Mouse (Mus musculus) lung, adult 2 months (tissue): ENCODE measurements at regions not wholly inside any gene's neighbourhood (a gene's known extent, or its start where the extent isn't known, plus 50 kb on each side); places are given as distances from the start of the nearest gene placed in this dataset.
"Not testable (repeated sequence)": the region's sequence is repeated elsewhere in the genome, so short reads cannot be mapped to it uniquely, and the experiment has no call there.

ENCODE experiments used
- DNase-seq: peaks from one replicate; pipeline ENCODE4 v3.0.0; 2022
- H3K4me1 ChIP-seq: fragments of 200-500 bp; 2 replicates; pipeline ENCODE4 v1.6.1; 2011; ENCODE audit warnings: low read length; ENCODE audit not compliant: control insufficient read depth, insufficient read depth
- H3K4me3 ChIP-seq: fragments of 200-500 bp; replicated peaks from 2 replicates; pipeline ENCODE3; 2011; ENCODE audit warnings: low read depth, mild to moderate bottlenecking, control low read depth, low read length; ENCODE audit errors: extremely low read depth
- CTCF ChIP-seq: fragments of 200-500 bp; IDR thresholded peaks from 2 replicates; pipeline ENCODE4 v1.5.1; 2011; ENCODE audit warnings: mild to moderate bottlenecking, low read length, control low read depth; ENCODE audit not compliant: insufficient read depth
- POLR2A ChIP-seq: fragments of 200-500 bp; IDR thresholded peaks from 2 replicates; pipeline ENCODE4 v1.6.1; 2011; ENCODE audit warnings: low read depth, mild to moderate bottlenecking, control low read depth, low read length, borderline replicate concordance; ENCODE audit errors: extremely low read depth
- WGBS: fragments of 180-500 bp; shearing (Covaris S2); methylation state at CpG from one replicate; pipeline ENCODE4 v1.1.7; 2018; 5-methylcytosine and 5-hydroxymethylcytosine counted together

DNA sequence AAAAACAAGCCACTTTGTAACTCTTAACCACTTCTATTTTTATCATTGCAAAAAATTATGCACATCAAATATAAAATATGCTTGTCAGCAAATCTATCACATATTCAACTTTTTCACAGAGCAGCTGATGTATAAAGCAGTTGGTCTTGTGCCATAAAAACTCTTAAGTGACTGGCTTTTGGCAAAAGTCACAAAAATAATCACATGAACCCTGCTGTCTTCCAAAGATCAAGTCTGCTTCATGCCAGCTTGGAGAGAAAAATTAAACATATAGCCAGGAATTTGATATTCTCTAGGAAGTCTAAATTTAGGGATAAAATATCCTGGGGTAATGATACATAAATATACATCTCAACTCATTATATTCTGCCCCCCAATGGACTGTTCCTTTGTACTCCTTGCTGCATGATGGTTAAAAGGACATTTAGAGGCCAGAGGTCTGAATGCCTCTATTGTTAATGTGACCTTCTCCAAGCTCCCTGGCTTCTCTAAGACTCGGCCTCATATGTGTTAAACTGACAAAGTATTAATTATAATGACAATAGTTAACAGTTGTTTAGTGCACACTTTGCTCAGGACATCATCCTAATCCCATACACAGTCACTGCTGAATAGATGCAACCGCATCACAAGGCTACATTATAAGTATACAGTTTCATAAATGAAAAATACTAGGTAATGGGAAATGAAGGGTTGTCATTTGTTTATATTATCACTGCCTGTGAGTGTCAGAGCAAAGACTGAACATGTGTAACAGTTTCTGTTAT lies 422.9 kb upstream of the Hs3st1 start:
- H3K4me1 ChIP-seq = no peaks in the 10 kb centered on the region
- no peak for DNase-seq
- no peak for TF ChIP-seq CTCF
- TF ChIP-seq POLR2A = no peak
- H3K4me3 ChIP-seq = no peak overlapping the region
- 59% methylated on average over 2 of the region's 2 CpGs for WGBS

DNA sequence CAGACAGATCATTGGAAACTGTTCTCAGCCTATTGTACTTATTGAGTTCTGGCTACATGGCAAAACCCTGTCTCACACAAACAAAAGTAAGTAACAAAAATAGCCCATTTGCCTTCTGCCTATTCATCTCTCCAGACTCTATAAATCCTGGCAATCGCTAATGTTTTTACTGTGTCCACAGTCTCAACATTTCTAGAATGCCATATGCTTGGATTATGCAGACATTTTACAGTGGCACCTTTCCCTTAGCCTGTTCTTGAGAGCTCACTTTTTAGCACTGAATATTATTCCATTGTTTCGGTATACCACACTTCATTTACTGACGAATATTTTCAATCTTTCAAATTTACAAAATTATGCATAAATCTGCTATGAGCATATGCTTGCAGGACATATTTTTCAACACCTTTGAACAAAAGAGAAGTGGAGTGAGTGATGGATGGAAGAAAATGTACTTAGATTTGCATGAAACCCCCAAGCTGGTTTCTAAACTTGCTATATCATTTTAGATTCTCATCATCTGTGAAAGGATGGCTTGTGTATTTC lies 381.5 kb upstream of the Hs3st1 start:
- no peaks in the 10 kb centered on the region for H3K4me1 ChIP-seq
- H3K4me3 ChIP-seq = no peak overlapping the region
- 84% methylated on average over 3 of the region's 3 CpGs for WGBS
- TF ChIP-seq CTCF (no peak), POLR2A (no peak)
- no peak for DNase-seq

DNA sequence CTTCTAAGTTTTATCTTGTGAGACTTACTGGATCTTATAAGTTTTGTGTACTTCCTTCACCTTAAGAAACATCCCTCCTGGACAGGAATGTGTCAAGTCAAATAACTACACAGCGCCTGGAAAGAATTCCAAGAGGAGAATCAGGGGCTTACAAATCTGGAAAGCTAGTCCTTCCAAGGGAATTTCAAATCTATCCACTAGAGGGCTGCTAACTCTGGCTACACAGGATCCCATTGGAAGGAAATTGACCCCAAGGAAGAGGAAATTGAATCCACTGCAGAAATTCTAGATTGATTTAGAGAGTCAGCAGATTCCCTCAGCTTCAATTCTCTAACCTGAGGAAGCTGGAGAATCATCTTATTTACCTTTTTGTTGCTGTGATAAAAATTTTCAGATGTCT lies 369.1 kb upstream of the Hs3st1 start:
- WGBS = 41% methylated on average over 1 of the region's 1 CpGs
- H3K4me3 ChIP-seq = no peak overlapping the region
- TF ChIP-seq POLR2A = no peak
- TF ChIP-seq CTCF = no peak
- no peak for DNase-seq
- H3K4me1 ChIP-seq = no peaks in the 10 kb centered on the region

DNA sequence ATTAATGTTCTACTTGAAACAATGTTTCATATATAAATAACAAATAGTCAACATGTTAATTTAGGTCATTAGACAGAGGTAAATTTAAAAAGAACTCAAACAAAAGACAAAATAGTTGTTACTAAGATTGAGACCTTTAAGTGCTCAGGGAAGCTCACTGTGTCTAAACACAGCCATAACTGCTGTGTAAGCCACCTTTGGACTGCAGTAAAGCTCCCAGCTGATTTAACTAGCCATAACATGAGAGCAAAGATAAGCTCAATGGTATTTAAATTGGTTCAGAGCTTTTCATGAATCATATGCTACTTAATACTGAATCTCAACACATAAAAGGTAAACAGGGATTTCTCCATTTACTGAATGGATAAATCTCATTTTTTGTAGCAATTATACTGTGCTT lies 361.6 kb upstream of the Hs3st1 start:
- DNase-seq = no peak
- H3K4me3 ChIP-seq = no peak overlapping the region
- H3K4me1 ChIP-seq = no peaks in the 10 kb centered on the region
- TF ChIP-seq POLR2A = no peak
- TF ChIP-seq CTCF = no peak

DNA sequence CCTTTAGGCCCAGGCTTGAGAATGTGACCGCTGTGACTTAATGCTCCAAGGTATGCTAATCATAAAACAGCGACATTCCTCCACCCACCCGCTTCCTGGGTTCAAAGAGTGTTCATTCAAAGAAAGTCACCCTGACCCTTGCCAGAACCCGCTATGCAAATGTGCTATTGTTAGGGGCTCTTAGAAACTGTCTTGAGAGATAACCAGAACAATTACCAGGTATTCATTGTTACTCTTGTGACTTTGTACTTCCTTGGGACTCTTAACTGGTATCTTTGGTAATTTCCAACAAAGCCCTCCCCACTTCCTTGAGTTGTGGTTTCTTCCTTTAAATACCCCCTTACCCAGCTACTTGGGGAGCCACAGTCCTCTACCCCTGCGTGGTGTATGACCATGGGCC lies 334.3 kb upstream of the Hs3st1 start:
- H3K4me3 ChIP-seq, DNase-seq, H3K4me1 ChIP-seq: not testable (repeated sequence)
- 83% methylated on average over 5 of the region's 5 CpGs for WGBS

DNA sequence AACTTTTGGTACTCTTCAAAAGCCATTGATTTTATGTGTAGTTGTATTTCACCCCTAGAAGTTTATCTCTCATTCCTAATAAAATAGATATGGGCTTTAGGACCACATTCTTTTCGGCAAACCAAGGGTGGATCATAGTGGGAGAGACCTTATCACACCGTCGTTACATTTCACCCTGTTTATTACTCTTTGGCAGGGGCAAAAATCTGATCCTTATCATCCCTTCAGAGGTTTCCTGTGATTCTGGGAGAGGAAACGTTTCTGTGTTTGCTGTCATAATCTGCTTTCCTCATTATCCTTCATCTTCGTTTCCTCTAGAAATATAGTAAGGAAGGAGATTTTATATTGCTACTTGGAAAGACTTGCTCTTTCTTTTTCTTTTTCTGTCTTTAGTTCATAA lies 290.0 kb upstream of the Hs3st1 start:
- no peak for TF ChIP-seq CTCF
- TF ChIP-seq POLR2A = no peak
- H3K4me3 ChIP-seq = no peak overlapping the region
- WGBS = 22% methylated on average over 5 of the region's 5 CpGs
- no peaks in the 10 kb centered on the region for H3K4me1 ChIP-seq
- DNase-seq = no peak

DNA sequence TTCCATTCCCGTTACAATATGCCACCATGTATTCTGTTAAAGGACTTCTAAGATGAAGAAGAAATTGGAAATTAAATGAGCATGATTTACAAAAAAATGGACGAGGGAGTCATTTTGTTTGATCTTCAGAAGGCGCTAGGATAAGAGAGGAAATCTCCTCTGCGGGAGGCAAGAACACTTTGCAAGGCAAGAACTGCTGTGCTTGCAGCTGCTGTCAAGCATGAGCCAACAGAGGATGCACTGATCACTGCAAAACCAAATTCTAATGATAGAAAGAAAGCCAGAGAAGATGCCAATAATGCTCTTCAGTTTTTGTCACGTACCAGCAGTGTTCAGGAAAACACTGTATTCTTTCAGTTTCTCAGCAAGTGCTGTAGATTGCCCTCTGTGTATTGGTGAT lies 279.2 kb upstream of the Hs3st1 start:
- TF ChIP-seq POLR2A (no peak), CTCF (no peak)
- Histone ChIP-seq H3K4me1 (no peaks in the 10 kb centered on the region), H3K4me3 (no peak overlapping the region)
- WGBS = 76% methylated on average over 5 of the region's 5 CpGs
- no peak for DNase-seq

DNA sequence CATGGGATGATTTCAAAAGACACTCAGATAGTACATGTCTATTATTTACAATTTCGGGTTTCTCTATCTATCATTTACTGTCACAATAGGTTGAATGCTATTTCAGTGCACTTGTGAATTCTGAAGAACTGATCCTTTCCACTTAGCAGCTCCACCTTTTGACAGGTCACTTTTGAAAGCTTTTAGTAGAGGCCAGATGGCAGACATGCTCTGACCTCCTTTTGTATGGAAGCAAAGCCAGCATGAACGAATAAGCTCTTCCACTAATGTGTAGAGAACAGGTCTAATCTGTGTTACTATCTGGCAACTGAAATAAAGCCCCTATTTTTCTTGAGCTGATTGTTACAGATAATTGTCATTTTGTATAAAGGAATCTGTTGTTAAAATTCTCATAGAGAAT lies 278.4 kb upstream of the Hs3st1 start:
- WGBS = 81% methylated on average over 2 of the region's 2 CpGs
- no peak for TF ChIP-seq CTCF
- no peak for TF ChIP-seq POLR2A
- no peaks in the 10 kb centered on the region for H3K4me1 ChIP-seq
- no peak overlapping the region for H3K4me3 ChIP-seq
- no peak for DNase-seq

DNA sequence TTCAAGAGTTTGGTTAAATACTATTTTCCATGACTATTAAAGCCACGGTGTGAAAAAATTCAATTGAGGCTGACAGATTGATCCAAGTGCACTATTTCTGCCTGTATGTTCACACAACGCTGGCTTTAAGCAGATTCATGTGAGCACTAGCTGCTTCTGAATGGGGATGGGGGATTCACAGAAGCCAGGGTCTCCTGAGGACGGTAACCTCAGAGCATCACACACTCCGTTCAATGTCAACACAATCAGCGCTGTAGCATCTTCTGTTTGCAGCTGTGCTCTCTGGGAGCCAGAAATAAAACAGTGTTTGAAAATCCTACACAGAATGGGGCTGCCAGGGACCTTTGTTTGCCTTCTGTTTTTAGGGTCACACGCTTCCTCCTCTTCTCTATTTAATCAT lies 275.0 kb upstream of the Hs3st1 start:
- TF ChIP-seq CTCF = no peak
- no peak for TF ChIP-seq POLR2A
- no peaks in the 10 kb centered on the region for H3K4me1 ChIP-seq
- no peak overlapping the region for H3K4me3 ChIP-seq
- DNase-seq = no peak
- WGBS = 75% methylated on average over 6 of the region's 6 CpGs

DNA sequence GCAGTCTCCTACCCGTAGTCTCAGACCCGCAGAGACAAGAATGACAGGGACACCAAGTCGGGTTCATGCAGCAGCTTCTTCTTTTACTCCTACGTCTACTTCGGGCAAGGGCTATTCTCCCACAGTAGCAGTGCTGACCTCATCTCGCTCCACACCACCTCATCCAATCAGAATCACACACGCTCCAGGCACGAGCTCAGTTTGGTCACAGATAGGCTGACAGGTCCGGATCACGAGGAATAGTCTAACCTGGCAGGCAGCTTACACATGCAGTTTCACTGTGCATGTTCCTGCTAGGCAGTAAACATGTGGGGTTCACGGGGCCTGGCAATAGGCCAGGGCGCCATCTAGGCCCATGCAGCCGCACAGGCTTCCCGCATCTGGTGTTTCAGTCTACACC lies 260.7 kb upstream of the Hs3st1 start:
- Histone ChIP-seq H3K4me1 (no peaks in the 10 kb centered on the region; the same call in 1 of the 2 replicates), H3K4me3 (no peak overlapping the region)
- TF ChIP-seq CTCF (no peak), POLR2A (no peak)
- 85% methylated on average over 14 of the region's 14 CpGs for WGBS
- no peak for DNase-seq
